Mouse (Mus musculus) CH12.LX (cell line): ENCODE results near the gene Dgkz. TPM values are rescaled to one million over a fixed set of nuclear protein-coding genes. Genes with fewer than 3 reads are reported as not detected.

ENCODE experiments used
- DNase-seq: peaks from one replicate; pipeline ENCODE4 v3.0.0-alpha.2; 2013; ENCODE audit errors: extremely low read depth
- H3K27ac ChIP-seq: 2 replicates; pipeline ENCODE4 v1.5.1; 2012; ENCODE audit warnings: low read depth, mild to moderate bottlenecking, control low read depth, moderate library complexity; ENCODE audit not compliant: insufficient read depth
- H3K27me3 ChIP-seq: replicated peaks from 2 replicates; pipeline ENCODE3; 2012; ENCODE audit warnings: inconsistent platforms
- H3K36me3 ChIP-seq, 2 experiments: replicated peaks in 1 of 2; 2 replicates each; pipeline versions ENCODE3 to v1.6.1; 2012; ENCODE audit warnings: inconsistent platforms in 1 of 2, low read length in 1 of 2, mild to moderate bottlenecking in 1 of 2, mixed read lengths in 1 of 2, moderate library complexity in 1 of 2; ENCODE audit not compliant: control insufficient read depth in 1 of 2, insufficient read depth in 1 of 2
- H3K4me1 ChIP-seq, 2 experiments: 2 replicates each; pipeline ENCODE4 v1.6.1; 2012; ENCODE audit warnings: inconsistent platforms in 1 of 2, moderate library complexity in 1 of 2; ENCODE audit not compliant: insufficient read depth in 2 of 2, control insufficient read depth in 1 of 2
- H3K4me2 ChIP-seq: 2 replicates; pipeline ENCODE4 v1.6.1; 2012; ENCODE audit warnings: low read depth, mild to moderate bottlenecking, control low read depth; ENCODE audit not compliant: poor library complexity, insufficient read depth, severe bottlenecking
- H3K4me3 ChIP-seq, 3 experiments: fragments of 150-350 bp in 1 of 3; sonication (generic) in 1 of 3; replicated peaks in 1 of 3; 2 replicates each; pipeline versions ENCODE3 to v1.5.1; 2011 to 2012; ENCODE audit warnings: low read depth in 2 of 3, low read length in 2 of 3, mild to moderate bottlenecking in 2 of 3, moderate library complexity in 2 of 3, control low read depth in 1 of 3, improper control_type of control experiment in 1 of 3, inconsistent platforms in 1 of 3, mixed read lengths in 1 of 3; ENCODE audit not compliant: poor library complexity in 1 of 3
- H3K79me2 ChIP-seq: replicated peaks from 2 replicates; pipeline ENCODE4 v1.6.1; 2012; ENCODE audit warnings: mild to moderate bottlenecking, moderate library complexity; ENCODE audit not compliant: control insufficient read depth, poor library complexity, insufficient read depth, severe bottlenecking; ENCODE audit errors: extremely low read depth
- H3K9ac ChIP-seq: 2 replicates; pipeline ENCODE4 v1.6.1; 2012; ENCODE audit warnings: low read depth, mild to moderate bottlenecking, control low read depth, moderate library complexity; ENCODE audit not compliant: insufficient read depth
- H3K9me3 ChIP-seq: replicated peaks from 2 replicates; pipeline ENCODE3; 2012; ENCODE audit warnings: low read length, inconsistent platforms, mixed read lengths
- CHD1 ChIP-seq: IDR thresholded peaks from 2 replicates; pipeline ENCODE4 v1.6.1; 2012; ENCODE audit warnings: low read depth, low read length, improper control_type of control experiment, inconsistent platforms
- CHD2 ChIP-seq: IDR thresholded peaks from 2 replicates; pipeline ENCODE4 v1.6.1; 2011; ENCODE audit warnings: low read length, improper control_type of control experiment
- CTCF ChIP-seq, 2 experiments: IDR thresholded peaks in 1 of 2; conservative IDR thresholded peaks in 1 of 2; 2 replicates each; pipeline ENCODE4 v1.5.1; 2011 to 2012; ENCODE audit warnings: low read depth in 2 of 2, low read length in 2 of 2, improper control_type of control experiment in 1 of 2, inconsistent platforms in 1 of 2, mild to moderate bottlenecking in 1 of 2, moderate library complexity in 1 of 2
- E2F4 ChIP-seq: IDR thresholded peaks from 2 replicates; pipeline ENCODE4 v1.6.1; 2011; ENCODE audit warnings: low read depth, low read length, improper control_type of control experiment; ENCODE audit not compliant: insufficient replicate concordance
- ELF1 ChIP-seq: IDR thresholded peaks from 2 replicates; pipeline ENCODE4 v1.6.1; 2014; ENCODE audit warnings: low read depth, mild to moderate bottlenecking, inconsistent platforms, low read length, improper control_type of control experiment
- EP300 ChIP-seq: IDR thresholded peaks from 2 replicates; pipeline ENCODE4 v1.6.1; 2011; ENCODE audit warnings: low read length, improper control_type of control experiment
- ETS1 ChIP-seq: conservative IDR thresholded peaks from 2 replicates; pipeline ENCODE4 v1.6.1; 2012; ENCODE audit warnings: low read depth, mild to moderate bottlenecking, inconsistent platforms, low read length, improper control_type of control experiment, moderate library complexity
- GABPA ChIP-seq: IDR thresholded peaks from 2 replicates; pipeline ENCODE4 v1.6.1; 2012; ENCODE audit warnings: low read depth, low read length, improper control_type of control experiment, inconsistent platforms; ENCODE audit not compliant: insufficient replicate concordance
- IRF4 ChIP-seq: IDR thresholded peaks from 2 replicates; pipeline ENCODE4 v1.6.1; 2014; ENCODE audit warnings: low read depth, mild to moderate bottlenecking, inconsistent platforms, low read length, improper control_type of control experiment
- KAT2A ChIP-seq: IDR thresholded peaks from 2 replicates; pipeline ENCODE4 v1.6.1; 2012; ENCODE audit warnings: low read length, improper control_type of control experiment, inconsistent platforms; ENCODE audit not compliant: insufficient replicate concordance
- MAFK ChIP-seq: IDR thresholded peaks from 2 replicates; pipeline ENCODE4 v1.6.1; 2011; ENCODE audit warnings: low read length, improper control_type of control experiment; ENCODE audit not compliant: insufficient replicate concordance
- MAX ChIP-seq: IDR thresholded peaks from 2 replicates; pipeline ENCODE4 v1.6.1; 2011; ENCODE audit warnings: low read length, improper control_type of control experiment
- MXI1 ChIP-seq: IDR thresholded peaks from 2 replicates; pipeline ENCODE4 v1.6.1; 2011; ENCODE audit warnings: mild to moderate bottlenecking, low read depth, low read length, improper control_type of control experiment
- MYC ChIP-seq: IDR thresholded peaks from 2 replicates; pipeline ENCODE4 v1.6.1; 2011; ENCODE audit warnings: low read depth, mild to moderate bottlenecking, improper control_type of control experiment, low read length
- NRF1 ChIP-seq: IDR thresholded peaks from 2 replicates; pipeline ENCODE4 v1.6.1; 2014; ENCODE audit warnings: low read depth, mild to moderate bottlenecking, inconsistent platforms, low read length, improper control_type of control experiment, moderate library complexity
- SIN3A ChIP-seq: IDR thresholded peaks from 2 replicates; pipeline ENCODE4 v1.6.1; 2012; ENCODE audit warnings: low read length, improper control_type of control experiment, inconsistent platforms
- SMC3 ChIP-seq: IDR thresholded peaks from 2 replicates; pipeline ENCODE4 v1.6.1; 2011; ENCODE audit warnings: low read depth, low read length, improper control_type of control experiment
- TBP ChIP-seq: conservative IDR thresholded peaks from 2 replicates; pipeline ENCODE4 v1.6.1; 2011; ENCODE audit warnings: low read depth, low read length, improper control_type of control experiment
- USF1 ChIP-seq: IDR thresholded peaks from 2 replicates; pipeline ENCODE4 v1.6.1; 2014; ENCODE audit warnings: low read depth, mild to moderate bottlenecking, inconsistent platforms, low read length, improper control_type of control experiment
- ZC3H11A ChIP-seq: IDR thresholded peaks from 2 replicates; pipeline ENCODE4 v1.6.1; 2012; ENCODE audit warnings: low read depth, mild to moderate bottlenecking, inconsistent platforms, low read length, improper control_type of control experiment
- ZKSCAN1 ChIP-seq: IDR thresholded peaks from 2 replicates; pipeline ENCODE4 v1.6.1; 2012; ENCODE audit warnings: low read depth, inconsistent platforms, low read length, improper control_type of control experiment, borderline replicate concordance
- ZMIZ1 ChIP-seq: IDR thresholded peaks from 2 replicates; pipeline ENCODE4 v1.6.1; 2012; ENCODE audit warnings: low read depth, mild to moderate bottlenecking, inconsistent platforms, low read length, improper control_type of control experiment
- dilution Hi-C: fragments of 300-500 bp; cut with MboI; formaldehyde crosslinking; loops from 2 replicates; pipeline ENCODE4 v1.14.3; 2020; ENCODE audit warnings: low sequenced_read_pairs; ENCODE audit not compliant: extremely low pct_unique_long_range_greater_than_20kb, extremely low pct_ligation_motif_present
- in situ Hi-C: fragments of 300-500 bp; cut with MboI; formaldehyde crosslinking; loops from 3 replicates; pipeline ENCODE4 v1.14.3; 2019; ENCODE audit warnings: low sequenced_read_pairs, low pct_ligation_motif_present, low pct_unique_long_range_greater_than_20kb, mixed read lengths
- polyA plus RNA-seq: library from polyadenylated mRNA; unstranded; fragments of >175 nt; gene quantifications from 2 replicates; pipeline ENCODE4 v1.2.1, GENCODE M21; 2012; ENCODE audit warnings: low read depth; ENCODE audit not compliant: insufficient read length
- total RNA-seq, 2 experiments: library from RNA; depleted of rRNA; stranded (reverse); fragments of 300-350 nt in 1 of 2; fragments of >200 nt in 1 of 2; gene quantifications; 2 replicates each; pipeline ENCODE4 v1.2.3; 2012 to 2014

Dgkz gene
- total and polyA plus RNA-seq, 3 experiments: 38.6 to 60.2 (median 50.4) TPM

DNA sequence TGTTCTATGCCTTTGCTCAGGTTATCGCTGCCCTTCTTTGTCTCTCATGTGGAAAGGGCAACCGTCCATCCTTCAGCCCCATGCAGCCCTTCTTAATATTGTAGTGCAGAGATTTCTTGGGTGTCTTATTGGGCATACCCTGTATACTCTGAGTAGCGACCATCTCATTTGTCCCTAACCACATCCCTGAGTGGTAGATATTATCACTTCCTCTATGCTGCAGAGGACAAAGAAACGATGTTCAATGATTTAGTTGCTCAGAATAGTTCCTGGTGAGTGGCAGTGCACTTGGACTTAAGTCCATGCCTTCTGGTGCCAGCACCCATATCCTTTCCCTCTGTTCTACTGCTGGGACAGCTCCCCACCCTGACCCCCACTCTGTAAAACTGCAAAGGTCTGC is 2.3 kb upstream of the Dgkz start:
- H3K36me3 ChIP-seq: peaks cover 0 to 5% of the 10 kb centered on the region in 2 experiments
- no peaks in the 10 kb centered on the region for H3K9me3 ChIP-seq
- H3K4me1 ChIP-seq: peaks cover 6% of the 10 kb centered on the region in 2 experiments
- no peak for DNase-seq
- no peak overlapping the region for H3K9ac ChIP-seq
- TF ChIP-seq MAFK: no peak
- TF ChIP-seq CHD2: no peak
- H3K27me3 ChIP-seq: peaks cover 20% of the 10 kb centered on the region
- H3K27ac ChIP-seq: no peak overlapping the region
- no peaks in the 10 kb centered on the region for H3K79me2 ChIP-seq
- in situ Hi-C loops (no loop called here), dilution Hi-C loops (no loop called here)
- no peak overlapping the region for H3K4me2 ChIP-seq
- no peak overlapping the region for H3K4me3 ChIP-seq

DNA sequence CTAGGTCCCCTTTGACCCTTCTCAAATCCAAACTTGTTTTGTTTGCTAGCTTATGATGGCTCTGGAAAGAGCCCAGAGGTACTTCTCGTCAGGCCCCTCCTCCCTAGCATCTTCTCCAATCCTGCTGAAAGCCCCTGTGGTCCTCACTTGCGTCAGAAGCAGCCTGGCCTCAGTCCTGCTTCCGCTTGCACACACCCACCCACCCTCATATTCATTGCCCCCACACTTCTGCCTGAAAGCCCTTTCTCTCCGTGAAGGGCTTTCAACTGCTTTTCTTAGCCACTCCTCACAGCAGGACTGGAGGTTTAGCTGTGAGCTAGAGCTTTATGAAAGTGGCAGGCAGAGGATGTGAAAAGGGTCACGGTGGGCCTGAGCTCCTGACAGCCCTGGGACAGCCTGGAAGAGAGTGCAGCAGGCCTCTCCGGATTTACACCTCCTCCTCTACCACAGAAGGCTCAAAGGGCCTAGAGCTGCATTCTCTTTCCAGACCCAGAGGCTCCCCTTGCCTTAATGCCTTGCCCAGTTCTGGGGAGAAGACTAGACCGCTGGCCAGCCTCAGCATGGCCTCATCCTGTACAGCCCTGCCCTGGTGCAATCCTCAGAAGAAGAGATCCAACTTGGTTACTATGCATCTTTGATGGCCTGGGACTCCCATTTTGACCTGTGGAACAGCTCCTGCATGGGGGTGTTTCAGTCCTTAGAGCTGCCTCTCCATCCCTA is 2.1 kb downstream of the Dgkz start:
- Histone ChIP-seq H3K27me3 (peaks cover 27% of the 10 kb centered on the region), H3K4me3 (no peak overlapping the region), H3K36me3 (no peaks in the 10 kb centered on the region), H3K9ac (no peak overlapping the region), H3K4me1 (peaks cover 3 to 7% of the 10 kb centered on the region in 2 experiments; a peak in 3 of 4 replicates), H3K79me2 (no peaks in the 10 kb centered on the region), H3K27ac (no peak overlapping the region), H3K9me3 (no peaks in the 10 kb centered on the region), H3K4me2 (no peak overlapping the region)
- DNase-seq: no peak
- dilution Hi-C loops: no loop called here
- in situ Hi-C loops: no loop called here
- TF ChIP-seq CTCF (conservative IDR thresholded peaks at IDR 0.05 in 1 of 2, IDR thresholded peaks at IDR 0.05 in 1 of 2; ENCODE audit: low read depth in 2 of 2, low read length in 2 of 2): no peak
- no peak for TF ChIP-seq EP300
- no peak for TF ChIP-seq GABPA
- no peak for TF ChIP-seq ZMIZ1

DNA sequence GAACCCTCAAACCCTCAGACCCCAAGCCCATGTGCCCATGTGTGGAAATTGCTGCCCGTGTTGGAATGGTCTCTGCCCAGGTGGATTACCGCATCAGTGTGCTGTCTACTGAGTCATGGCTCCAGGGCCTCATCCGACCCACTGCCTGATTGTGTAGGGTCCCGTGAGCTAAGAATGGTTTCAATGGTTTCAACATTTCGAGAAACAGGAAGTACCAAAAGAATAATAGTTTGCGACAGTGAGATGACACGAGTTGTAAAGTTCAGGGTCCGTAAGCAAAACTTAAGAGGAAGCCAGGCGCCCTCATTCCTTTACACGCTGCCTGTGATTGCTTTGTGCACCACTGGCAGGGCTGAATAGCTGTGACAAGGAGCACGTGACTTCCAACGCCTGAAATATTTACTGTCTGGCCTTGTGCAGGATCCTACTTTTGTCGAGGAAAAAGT is 3.5 kb downstream of the Dgkz start:
- H3K27me3 ChIP-seq: peaks cover 30% of the 10 kb centered on the region
- DNase-seq: no peak
- TF ChIP-seq MYC (no peak), KAT2A (no peak), USF1 (no peak), SIN3A (no peak), CHD1 (no peak), IRF4 (no peak), SMC3 (no peak), ETS1 (no peak), ELF1 (no peak), TBP (no peak), MXI1 (no peak), EP300 (no peak), CHD2 (no peak), ZC3H11A (no peak), NRF1 (no peak), MAX (no peak), ZKSCAN1 (no peak), E2F4 (no peak)

More for the DNA sequence above, 3.5 kb downstream of the Dgkz start:
- no peaks in the 10 kb centered on the region for H3K9me3 ChIP-seq
- no peak overlapping the region for H3K27ac ChIP-seq
- H3K79me2 ChIP-seq: no peaks in the 10 kb centered on the region
- in situ Hi-C loops (no loop called here), dilution Hi-C loops (no loop called here)
- H3K9ac ChIP-seq: no peak overlapping the region
- H3K36me3 ChIP-seq: no peaks in the 10 kb centered on the region
- H3K4me1 ChIP-seq: peaks cover 3 to 7% of the 10 kb centered on the region in 2 experiments; a peak in 3 of 4 replicates
- no peak overlapping the region for H3K4me2 ChIP-seq
- no peak overlapping the region for H3K4me3 ChIP-seq
